Mouse (Mus musculus): ENCODE data around the gene Zp2.

DNA sequence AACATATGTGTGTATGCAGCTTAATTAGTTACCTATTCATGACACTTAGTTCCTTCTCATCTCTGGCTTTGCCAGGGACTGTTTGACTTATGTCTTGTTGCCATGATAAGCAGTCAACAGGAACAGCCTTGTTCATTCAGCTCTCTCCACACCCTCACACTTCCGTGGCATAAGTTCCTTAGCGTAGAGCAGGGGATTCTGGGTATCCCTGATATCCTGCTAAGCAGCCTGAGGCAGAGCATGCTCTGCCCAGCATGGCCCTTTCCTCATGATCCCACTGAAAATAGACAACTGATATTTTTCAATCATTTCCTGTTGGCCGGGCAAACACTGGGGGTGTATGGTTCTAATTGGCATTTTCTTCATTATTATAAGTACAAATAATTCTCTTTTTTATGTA lies 32.5 kb upstream of the Zp2 start:
- no peak for TF ChIP-seq CTCF (IDR thresholded peaks at IDR 0.05)
- TF ChIP-seq EP300 (IDR thresholded peaks at IDR 0.05), result no peak
